23 mouse cellular contexts compared by ENCODE assay signal in the genomic region with DNA sequence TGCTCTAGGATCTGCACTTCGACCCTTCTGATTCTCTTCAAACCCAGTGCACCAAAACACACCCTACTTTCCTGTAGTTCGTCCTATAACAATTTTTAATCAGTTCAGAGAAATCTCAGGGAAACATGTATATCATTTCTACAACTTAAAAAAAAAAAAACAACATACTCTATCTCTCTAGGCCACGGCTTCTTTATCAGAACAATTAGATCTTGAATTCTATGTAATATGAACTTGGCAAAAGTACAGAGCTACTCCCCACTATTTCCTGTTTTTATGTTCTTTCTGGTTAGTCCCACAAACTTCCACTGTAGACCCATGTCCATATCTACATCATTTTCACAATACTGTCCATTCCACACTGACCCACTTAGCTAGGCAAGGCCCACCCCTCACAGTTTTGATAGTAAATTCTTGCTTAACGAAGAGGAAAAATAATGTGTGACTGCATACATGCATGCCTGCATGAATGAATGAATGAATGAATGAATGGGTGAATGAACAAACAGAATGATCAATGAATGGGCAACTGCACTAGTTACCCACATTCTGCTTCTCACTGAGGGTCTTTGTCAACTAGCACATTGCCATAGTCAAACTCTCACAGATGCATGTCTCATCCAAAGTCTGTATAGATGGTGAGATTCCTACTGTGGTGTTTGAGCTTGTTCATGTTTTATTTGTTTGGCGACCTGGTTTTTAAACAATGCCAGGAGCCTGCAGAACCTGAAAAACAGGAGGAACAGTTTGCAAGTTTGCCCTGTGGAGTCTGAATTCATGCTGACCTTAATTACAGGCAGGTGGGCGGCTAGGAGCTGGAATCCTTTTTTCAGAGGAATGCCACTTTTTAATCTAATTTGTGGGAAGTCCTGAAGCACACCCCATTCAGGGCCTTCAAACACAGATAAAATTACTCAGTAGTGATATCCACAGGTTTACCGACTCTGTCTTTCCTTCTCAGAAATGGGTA.
A peak's percentile ranks its signal among the peaks of the same experiment; 100 is the strongest.
DNase-seq lines count a peak whose midpoint lies in the region; ATAC-seq and TF ChIP-seq lines count a peak whose summit lies in the region.
"Had no signal": no experiment of that assay in that cellular context is flagged by ENCODE, and none has a peak within 500 bp of the region (broad histone marks: within the 10 kb centered on the region; RNA-seq: fewer than 3 reads in every experiment).

No protein-coding gene starts in this region.

- TF ChIP-seq EP300 in CH12.LX (IDR thresholded peaks at IDR 0.05; ENCODE audit: low read length): no peak

- H3K4me3 ChIP-seq in forebrain, embryonic 11.5 days (ENCODE audit: low read depth, low read length): no peak overlapping the region
- no peak overlapping the region for H3K4me3 ChIP-seq in forebrain, embryonic 15.5 days
- no peak overlapping the region for H3K4me3 ChIP-seq in CH12.LX (replicated peaks in 1 of 3; ENCODE audit: low read depth in 2 of 3, low read length in 2 of 3, poor library complexity in 1 of 3)
- no peak overlapping the region for H3K4me3 ChIP-seq in embryonic facial prominence, embryonic 10.5 days
- H3K4me3 ChIP-seq: midbrain, embryonic 10.5 days; neural tube, embryonic 15.5 days had no signal

- 0 out of 2 replicates have a peak, but pooled peaks cover 4% of the 10 kb centered on the region for H3K4me1 ChIP-seq in forebrain, embryonic 11.5 days (replicated peaks; ENCODE audit: control insufficient read depth, insufficient read depth, low read length)
- no peaks in the 10 kb centered on the region for H3K4me1 ChIP-seq in forebrain, embryonic 15.5 days
- peaks cover 31 to 50% of the 10 kb centered on the region in 2 experiments for H3K4me1 ChIP-seq in CH12.LX (ENCODE audit: control insufficient read depth in 1 of 2, insufficient read depth in 2 of 2)
- H3K4me1 ChIP-seq in embryonic facial prominence, embryonic 10.5 days: peaks cover 21% of the 10 kb centered on the region
- H3K4me1 ChIP-seq: midbrain, embryonic 10.5 days; neural tube, embryonic 15.5 days had no signal

- 61% methylated on average over 7 of the region's 7 CpGs for WGBS in forebrain, embryonic 11.5 days
- 55% methylated on average over 7 of the region's 7 CpGs for WGBS in forebrain, embryonic 15.5 days
- 65% methylated on average over 7 of the region's 7 CpGs for WGBS in embryonic facial prominence, embryonic 10.5 days

- H3K4me2 ChIP-seq in forebrain, embryonic 11.5 days (ENCODE audit: low read depth, low read length, severe bottlenecking): no peak overlapping the region
- no peak overlapping the region for H3K4me2 ChIP-seq in forebrain, embryonic 15.5 days (replicated peaks)
- H3K4me2 ChIP-seq in CH12.LX (ENCODE audit: insufficient read depth, low read depth, poor library complexity, severe bottlenecking): no peak overlapping the region
- H3K4me2 ChIP-seq: heart, embryonic 11.5 days; hindbrain, embryonic 14.5 days; neural tube, embryonic 15.5 days had no signal

- no peak for TF ChIP-seq RAD21 in CH12.LX (IDR thresholded peaks at IDR 0.05; ENCODE audit: low read depth, low read length)

- TF ChIP-seq POLR2A in CH12.LX (IDR thresholded peaks at IDR 0.05; ENCODE audit: low read depth, low read length): no peak

- no peaks in the 10 kb centered on the region for H3K36me3 ChIP-seq in forebrain, embryonic 11.5 days (ENCODE audit: control insufficient read depth, insufficient read depth, low read length)
- H3K36me3 ChIP-seq in forebrain, embryonic 15.5 days: no peaks in the 10 kb centered on the region
- no peaks in the 10 kb centered on the region for H3K36me3 ChIP-seq in CH12.LX (replicated peaks in 1 of 2; ENCODE audit: control insufficient read depth in 1 of 2, insufficient read depth in 1 of 2, low read length in 1 of 2)
- H3K36me3 ChIP-seq in embryonic facial prominence, embryonic 10.5 days (replicated peaks): no peaks in the 10 kb centered on the region
- H3K36me3 ChIP-seq: midbrain, embryonic 10.5 days; neural tube, embryonic 15.5 days had no signal

- ATAC-seq in forebrain, embryonic 11.5 days (replicated peaks; ENCODE audit: low FRiP score): no peak
- no peak for ATAC-seq in forebrain, embryonic 15.5 days (replicated peaks)
- ATAC-seq: intestine, embryonic 16.5 days; liver, postnatal 0 days had no signal

- H3K27me3 ChIP-seq in forebrain, embryonic 11.5 days (ENCODE audit: control insufficient read depth, insufficient read depth, low read length): no peaks in the 10 kb centered on the region
- H3K27me3 ChIP-seq in forebrain, embryonic 15.5 days: no peaks in the 10 kb centered on the region
- H3K27me3 ChIP-seq in CH12.LX (replicated peaks): peaks cover 3% of the 10 kb centered on the region
- no peaks in the 10 kb centered on the region for H3K27me3 ChIP-seq in embryonic facial prominence, embryonic 10.5 days (replicated peaks; ENCODE audit: low read depth, poor library complexity, severe bottlenecking)
- H3K27me3 ChIP-seq: neural tube, embryonic 15.5 days had no signal

- no peak for TF ChIP-seq CTCF in CH12.LX (conservative IDR thresholded peaks at IDR 0.05 in 1 of 2, IDR thresholded peaks at IDR 0.05 in 1 of 2; ENCODE audit: low read depth in 2 of 2, low read length in 2 of 2)

- H3K79me2 ChIP-seq in CH12.LX (replicated peaks; ENCODE audit: control insufficient read depth, extremely low read depth, insufficient read depth, poor library complexity, severe bottlenecking): no peaks in the 10 kb centered on the region

- peak overlapping the region; percentile 18; the same call in 1 of the 2 replicates for H3K27ac ChIP-seq in forebrain, embryonic 11.5 days (ENCODE audit: low read depth, low read length)
- no peak overlapping the region for H3K27ac ChIP-seq in forebrain, embryonic 15.5 days (replicated peaks)
- peak overlapping the region; percentile 65 for H3K27ac ChIP-seq in CH12.LX (ENCODE audit: insufficient read depth, low read depth)
- H3K27ac ChIP-seq in embryonic facial prominence, embryonic 10.5 days (replicated peaks): no peak overlapping the region
- H3K27ac ChIP-seq: hindbrain, embryonic 14.5 days; midbrain, embryonic 10.5 days; neural tube, embryonic 15.5 days had no signal

- no peaks in the 10 kb centered on the region for H3K9me3 ChIP-seq in forebrain, embryonic 11.5 days (ENCODE audit: control insufficient read depth, low read length)
- no peaks in the 10 kb centered on the region for H3K9me3 ChIP-seq in forebrain, embryonic 15.5 days
- H3K9me3 ChIP-seq in CH12.LX (replicated peaks; ENCODE audit: low read length): no peaks in the 10 kb centered on the region
- no peaks in the 10 kb centered on the region for H3K9me3 ChIP-seq in embryonic facial prominence, embryonic 10.5 days
- H3K9me3 ChIP-seq: midbrain, embryonic 10.5 days; neural tube, embryonic 15.5 days had no signal

- DNase-seq in forebrain, embryonic 11.5 days (ENCODE audit: low spot score): no peak
- DNase-seq in CH12.LX (ENCODE audit: extremely low read depth): no peak
- peak; percentile 41 for DNase-seq in embryonic facial prominence, embryonic 10.5 days (ENCODE audit: low spot score)
- peak; percentile 56 for DNase-seq in retina, embryonic 14.5 days (ENCODE audit: low spot score)
- no peak for DNase-seq in layer of hippocampus, postnatal 25 days (ENCODE audit: extremely low spot score in 1 of 2, low spot score in 1 of 2)
- DNase-seq in kidney, adult 18-20 months: no peak
- DNase-seq in MN1 (ENCODE audit: low spot score): no peak
- DNase-seq: adrenal gland, postnatal 36 days; cerebellum, adult 9-11 months; gastrocnemius, postnatal 25 days; heart, postnatal 14 days; kidney, postnatal 10 days; liver; liver, postnatal 0 days; lung, postnatal 36 days; right cerebral cortex, postnatal 4 days; thymus, adult 2 months had no signal

- no peak overlapping the region for H3K9ac ChIP-seq in forebrain, embryonic 11.5 days (ENCODE audit: low read length)
- no peak overlapping the region for H3K9ac ChIP-seq in forebrain, embryonic 15.5 days (replicated peaks)
- peak overlapping the region; percentile 42 for H3K9ac ChIP-seq in CH12.LX (ENCODE audit: insufficient read depth, low read depth)
- H3K9ac ChIP-seq: hindbrain, embryonic 14.5 days; liver, postnatal 0 days; neural tube, embryonic 15.5 days had no signal

- in situ Hi-C loops in CH12.LX (cut with MboI; ENCODE audit: low pct_ligation_motif_present, low pct_unique_long_range_greater_than_20kb, low sequenced_read_pairs): no loop called here

- dilution Hi-C loops in CH12.LX (cut with MboI; ENCODE audit: extremely low pct_ligation_motif_present, extremely low pct_unique_long_range_greater_than_20kb, low sequenced_read_pairs): no loop called here

TF ChIP-seq in CH12.LX, 34 proteins besides CTCF, POLR2A, EP300 and RAD21:
- TF ChIP-seq TBP (conservative IDR thresholded peaks at IDR 0.05; ENCODE audit: low read depth, low read length): no peak
- no peak for TF ChIP-seq ZC3H11A (IDR thresholded peaks at IDR 0.05; ENCODE audit: low read depth, low read length)
- no peak for TF ChIP-seq GABPA (IDR thresholded peaks at IDR 0.05; ENCODE audit: insufficient replicate concordance, low read depth, low read length)
- TF ChIP-seq MAX (IDR thresholded peaks at IDR 0.05; ENCODE audit: low read length): no peak
- TF ChIP-seq NELFE (IDR thresholded peaks at IDR 0.05; ENCODE audit: low read depth, low read length): no peak
- no peak for TF ChIP-seq BHLHE40 (IDR thresholded peaks at IDR 0.05; ENCODE audit: low read depth, low read length)
- TF ChIP-seq USF2 (conservative IDR thresholded peaks at IDR 0.05; ENCODE audit: low read depth, low read length): no peak
- TF ChIP-seq ELF1 (IDR thresholded peaks at IDR 0.05; ENCODE audit: low read depth, low read length): no peak

Comparison
In these comparisons a context has a peak if more than half of its experiments do, and no peak if none do; other contexts are left out.
1. H3K27ac ChIP-seq: peak in forebrain, embryonic 11.5 days (single experiment) and CH12.LX (single experiment); none in forebrain, embryonic 15.5 days (single experiment) and embryonic facial prominence, embryonic 10.5 days (single experiment).
2. DNase-seq: peak in embryonic facial prominence, embryonic 10.5 days (single experiment) and retina, embryonic 14.5 days (single experiment); none in forebrain, embryonic 11.5 days (single experiment), CH12.LX (single experiment), layer of hippocampus, postnatal 25 days (0 of 2), kidney, adult 18-20 months (single experiment) and MN1 (single experiment).